Mouse (Mus musculus): Measurements from ENCODE around the gene Commd1. TPM values are rescaled to one million over a fixed set of nuclear protein-coding genes. Genes with fewer than 3 reads are reported as not detected.

Commd1 gene
- polyA plus RNA-seq, 2 experiments, result 89.7 to 372 TPM

- Histone ChIP-seq H3K9ac (ENCODE audit: low read depth, low read length, severe bottlenecking) (no peak overlapping the region), H3K4me2 (replicated peaks; ENCODE audit: low read depth, low read length, severe bottlenecking) (no peak overlapping the region), H3K4me3 (replicated peaks; ENCODE audit: low read length) (no peak overlapping the region), H3K4me1 (ENCODE audit: control insufficient read depth, insufficient read depth, low read length) (peaks cover 7% of the 10 kb centered on the region; the same call in 1 of the 2 replicates), H3K36me3 (ENCODE audit: control insufficient read depth, insufficient read depth, low read length) (no peaks in the 10 kb centered on the region), H3K27ac (replicated peaks; ENCODE audit: low read depth, low read length) (no peak overlapping the region), H3K9me3 (ENCODE audit: control insufficient read depth, low read length) (no peaks in the 10 kb centered on the region), H3K27me3 (ENCODE audit: control insufficient read depth, insufficient read depth, low read length) (no peaks in the 10 kb centered on the region)
- no peak for DNase-seq (ENCODE audit: low spot score)
- no peak for TF ChIP-seq POLR2A (IDR thresholded peaks at IDR 0.05; ENCODE audit: borderline replicate concordance, extremely low read depth, insufficient read depth, insufficient read length)
- ATAC-seq (ENCODE audit: low FRiP score, low read depth), result no peak
- 20% methylated on average over 8 of the region's 8 CpGs for WGBS
These were observed 134.2 kb downstream of the Commd1 start for GRCm38 (mm10) chr11:22847732-22848648.

GRCm38 (mm10) chr11:22846960-22847731, 135.0 kb downstream of the Commd1 start:
- no peak for TF ChIP-seq POLR2A (IDR thresholded peaks at IDR 0.05; ENCODE audit: borderline replicate concordance, extremely low read depth, insufficient read depth, insufficient read length)
- Histone ChIP-seq H3K36me3 (ENCODE audit: control insufficient read depth, insufficient read depth, low read length) (no peaks in the 10 kb centered on the region), H3K4me2 (replicated peaks; ENCODE audit: low read depth, low read length, severe bottlenecking) (no peak overlapping the region), H3K4me3 (replicated peaks; ENCODE audit: low read length) (no peak overlapping the region), H3K9me3 (ENCODE audit: control insufficient read depth, low read length) (no peaks in the 10 kb centered on the region), H3K9ac (ENCODE audit: low read depth, low read length, severe bottlenecking) (no peak overlapping the region), H3K27me3 (ENCODE audit: control insufficient read depth, insufficient read depth, low read length) (no peaks in the 10 kb centered on the region), H3K4me1 (ENCODE audit: control insufficient read depth, insufficient read depth, low read length) (peaks cover 4% of the 10 kb centered on the region; the same call in 1 of the 2 replicates), H3K27ac (replicated peaks; ENCODE audit: low read depth, low read length) (no peak overlapping the region)
- WGBS, result 45% methylated on average over 8 of the region's 8 CpGs
- ATAC-seq (ENCODE audit: low FRiP score, low read depth) (no peak), DNase-seq (ENCODE audit: low spot score) (no peak)

Other genes starting within 250 kb of the Commd1 start
- gene B3gnt2, start 121.4 kb downstream of the Commd1 start, polyA plus RNA-seq (2012; rRNA removed), result 6.2 and 6.7 TPM in 2 replicates
- gene B3gnt2, start 121.4 kb downstream of the Commd1 start, polyA plus RNA-seq (2014; fragmentation: Nextera tagmentation; extraction: Ambion mirVana), result 9.3 and 9.7 TPM in 2 replicates
- gene Zrsr1, start 10.4 kb downstream of the Commd1 start, polyA plus RNA-seq (2012; rRNA removed), result 4.4 and 8.1 TPM in 2 replicates
- gene Zrsr1, start 10.4 kb downstream of the Commd1 start, polyA plus RNA-seq (2014; fragmentation: Nextera tagmentation; extraction: Ambion mirVana), result 2.5 and 3.2 TPM in 2 replicates
- gene Gm28048, start 292 bp downstream of the Commd1 start, polyA plus RNA-seq (2012; rRNA removed), result 1.9 and 2.4 TPM in 2 replicates
- gene Gm28048, start 292 bp downstream of the Commd1 start, polyA plus RNA-seq (2014; fragmentation: Nextera tagmentation; extraction: Ambion mirVana), result 10.4 and 12.2 TPM in 2 replicates
- 114 and 153 TPM in 2 replicates for gene Cct4, start 8.1 kb upstream of the Commd1 start, polyA plus RNA-seq (2012; rRNA removed)
- 267 and 270 TPM in 2 replicates for gene Cct4, start 8.1 kb upstream of the Commd1 start, polyA plus RNA-seq (2014; fragmentation: Nextera tagmentation; extraction: Ambion mirVana)
- 3.2 and 4.4 TPM in 2 replicates for gene Fam161a, start 25.1 kb upstream of the Commd1 start, polyA plus RNA-seq (2012; rRNA removed)
- 2.3 and 5.8 TPM in 2 replicates for gene Fam161a, start 25.1 kb upstream of the Commd1 start, polyA plus RNA-seq (2014; fragmentation: Nextera tagmentation; extraction: Ambion mirVana)

All from limb, embryonic 14.5 days (tissue).